Mouse (Mus musculus): ENCODE measurements at regions not wholly inside any gene's neighbourhood (a gene's known extent, or its start where the extent isn't known, plus 50 kb on each side); places are given as distances from the start of the nearest gene placed in this dataset.
"Not testable (repeated sequence)": the region's sequence is repeated elsewhere in the genome, so short reads cannot be mapped to it uniquely, and the experiment has no call there.

- Histone ChIP-seq H3K4me3 (ENCODE audit: control insufficient read depth in 1 of 2, insufficient read depth in 1 of 2, low read depth in 2 of 2, low read length in 2 of 2) (no peak overlapping the region), H3K27me3 (ENCODE audit: control insufficient read depth in 1 of 2, insufficient read depth in 2 of 2, low read length in 2 of 2) (no peaks in the 10 kb centered on the region; a peak in 2 of 4 replicates), H3K4me1 (ENCODE audit: control insufficient read depth in 1 of 2, insufficient read depth in 2 of 2, low read length in 2 of 2) (no peaks in the 10 kb centered on the region), H3K79me2 (ENCODE audit: control insufficient read depth, insufficient read depth, low read length, poor library complexity) (no peaks in the 10 kb centered on the region), H3K36me3 (ENCODE audit: control insufficient read depth in 1 of 2, insufficient read depth in 2 of 2, low read length in 2 of 2) (no peaks in the 10 kb centered on the region), H3K9me3 (replicated peaks; ENCODE audit: insufficient read depth, low read length) (no peaks in the 10 kb centered on the region), H3K27ac (ENCODE audit: control insufficient read depth, low read depth, low read length) (no peak overlapping the region), H3K9ac (ENCODE audit: control insufficient read depth, low read depth, low read length, poor library complexity, severe bottlenecking) (no peak overlapping the region)
- DNase-seq (ENCODE audit: low read depth, low spot score) = no peak
- TF ChIP-seq SIN3A (IDR thresholded peaks at IDR 0.05; ENCODE audit: low read length) (no peak), SMC3 (IDR thresholded peaks at IDR 0.05; ENCODE audit: low read depth, low read length) (no peak), MYB (IDR thresholded peaks at IDR 0.05; ENCODE audit: low read depth, low read length) (no peak), CHD1 (IDR thresholded peaks at IDR 0.05; ENCODE audit: low read depth, low read length) (no peak), ELF1 (IDR thresholded peaks at IDR 0.05; ENCODE audit: low read depth, low read length) (no peak)
These were observed 54.0 kb upstream of the Cnep1r1 start for GRCm38 (mm10) chr8:88064414-88065110.

DNA sequence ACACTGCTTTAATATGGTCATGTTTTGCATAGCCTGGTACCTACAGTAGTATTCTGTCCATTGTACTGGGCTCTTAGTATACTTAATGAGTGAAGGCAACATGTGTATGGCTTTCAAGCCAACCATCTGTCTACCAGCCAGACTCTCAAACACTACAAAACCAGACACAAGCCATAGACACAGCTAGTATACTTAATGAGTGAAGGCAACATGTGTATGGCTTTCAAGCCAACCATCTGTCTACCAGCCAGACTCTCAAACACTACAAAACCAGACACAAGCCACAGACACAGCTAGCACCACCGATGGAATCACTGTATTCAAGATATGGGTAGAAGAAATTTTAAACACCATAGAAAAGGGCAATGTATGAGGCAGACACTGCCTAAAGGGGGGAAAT is 59.5 kb upstream of the Cnep1r1 start:
- not testable (repeated sequence) for H3K27ac ChIP-seq (ENCODE audit: control insufficient read depth, low read depth, low read length); H3K4me3 ChIP-seq (ENCODE audit: control insufficient read depth in 1 of 2, insufficient read depth in 1 of 2, low read depth in 2 of 2, low read length in 2 of 2); DNase-seq (ENCODE audit: low read depth, low spot score); H3K9ac ChIP-seq (ENCODE audit: control insufficient read depth, low read depth, low read length, poor library complexity, severe bottlenecking); H3K27me3 ChIP-seq (ENCODE audit: control insufficient read depth in 1 of 2, insufficient read depth in 2 of 2, low read length in 2 of 2); H3K36me3 ChIP-seq (ENCODE audit: control insufficient read depth in 1 of 2, insufficient read depth in 2 of 2, low read length in 2 of 2); H3K9me3 ChIP-seq (replicated peaks; ENCODE audit: insufficient read depth, low read length); H3K4me1 ChIP-seq (ENCODE audit: control insufficient read depth in 1 of 2, insufficient read depth in 2 of 2, low read length in 2 of 2); H3K79me2 ChIP-seq (ENCODE audit: control insufficient read depth, insufficient read depth, low read length, poor library complexity)

GRCm38 (mm10) chr8:88057686-88058234 is 60.8 kb upstream of the Cnep1r1 start:
- no peaks in the 10 kb centered on the region for H3K27me3 ChIP-seq (ENCODE audit: control insufficient read depth in 1 of 2, insufficient read depth in 2 of 2, low read length in 2 of 2)
- H3K4me3 ChIP-seq (ENCODE audit: control insufficient read depth in 1 of 2, insufficient read depth in 1 of 2, low read depth in 2 of 2, low read length in 2 of 2) = no peak overlapping the region
- H3K27ac ChIP-seq (ENCODE audit: control insufficient read depth, low read depth, low read length) = no peak overlapping the region
- no peak for TF ChIP-seq TAL1 (IDR thresholded peaks at IDR 0.05; ENCODE audit: low read length)
- TF ChIP-seq TBP (IDR thresholded peaks at IDR 0.05; ENCODE audit: low read depth, low read length) = no peak
- no peak for TF ChIP-seq USF1 (IDR thresholded peaks at IDR 0.05; ENCODE audit: low read depth, low read length)
- no peak for TF ChIP-seq POLR2AphosphoS5 (IDR thresholded peaks at IDR 0.05; ENCODE audit: borderline replicate concordance, low read depth, low read length)
- no peak for TF ChIP-seq ETS1 (IDR thresholded peaks at IDR 0.05; ENCODE audit: low read depth, low read length)
- TF ChIP-seq RCOR1 (IDR thresholded peaks at IDR 0.05; ENCODE audit: low read depth, low read length) = no peak
- TF ChIP-seq MEF2A (IDR thresholded peaks at IDR 0.05; ENCODE audit: extremely low read depth, insufficient replicate concordance, low read depth, low read length, poor library complexity, severe bottlenecking) = no peak
- no peak for TF ChIP-seq MAFK (IDR thresholded peaks at IDR 0.05; ENCODE audit: borderline replicate concordance, low read depth, low read length)
- no peak for TF ChIP-seq USF2 (IDR thresholded peaks at IDR 0.05; ENCODE audit: borderline replicate concordance in 1 of 2, insufficient read depth in 1 of 2, low read depth in 1 of 2, low read length in 2 of 2)
- no peak for TF ChIP-seq MYB (IDR thresholded peaks at IDR 0.05; ENCODE audit: low read depth, low read length)
- TF ChIP-seq EP300 (IDR thresholded peaks at IDR 0.05; ENCODE audit: low read depth in 1 of 2, low read length in 2 of 2) = no peak
- no peak overlapping the region for H3K9ac ChIP-seq (ENCODE audit: control insufficient read depth, low read depth, low read length, poor library complexity, severe bottlenecking)
- no peaks in the 10 kb centered on the region for H3K79me2 ChIP-seq (ENCODE audit: control insufficient read depth, insufficient read depth, low read length, poor library complexity)
- DNase-seq (ENCODE audit: low read depth, low spot score) = no peak
- H3K36me3 ChIP-seq (ENCODE audit: control insufficient read depth in 1 of 2, insufficient read depth in 2 of 2, low read length in 2 of 2) = no peaks in the 10 kb centered on the region
- no peaks in the 10 kb centered on the region for H3K4me1 ChIP-seq (ENCODE audit: control insufficient read depth in 1 of 2, insufficient read depth in 2 of 2, low read length in 2 of 2)
- H3K9me3 ChIP-seq (replicated peaks; ENCODE audit: insufficient read depth, low read length) = no peaks in the 10 kb centered on the region

All from MEL (cell line).